Mouse (Mus musculus) cerebral cortex, adult 2 months (tissue): ENCODE results near the gene 4933417A18Rik.

Experiments used
- WGBS: fragments of 180-500 bp; shearing (Covaris S2); methylation state at CpG from one replicate; pipeline ENCODE4 v1.1.7; 2018; 5-methylcytosine and 5-hydroxymethylcytosine counted together

Gene 4933417A18Rik

GRCm38 (mm10) chr13:34977410-34977809 is 53.2 kb downstream of the 4933417A18Rik start:
- WGBS, result 94% methylated on average over 3 of the region's 3 CpGs

- 85% methylated on average over 5 of the region's 5 CpGs for WGBS
Measured at GRCm38 (mm10) chr13:34978635-34979034, 54.4 kb downstream of the 4933417A18Rik start.

- 100% methylated on average over 1 of the region's 1 CpGs for WGBS
Measured at GRCm38 (mm10) chr13:34983479-34983878, 59.3 kb downstream of the 4933417A18Rik start.

- 73% methylated on average over 4 of the region's 4 CpGs for WGBS
Measured at GRCm38 (mm10) chr13:34991581-34992273, 67.5 kb downstream of the 4933417A18Rik start.

GRCm38 (mm10) chr13:34993085-34993484 is 68.9 kb downstream of the 4933417A18Rik start:
- WGBS, result 66% methylated on average over 4 of the region's 4 CpGs

GRCm38 (mm10) chr13:34993595-34993982 is 69.4 kb downstream of the 4933417A18Rik start:
- WGBS, result 2% methylated on average over 22 of the region's 22 CpGs

GRCm38 (mm10) chr13:34993983-34994811 is 70.0 kb downstream of the 4933417A18Rik start:
- 1% methylated on average over 33 of the region's 33 CpGs for WGBS

- WGBS, result 70% methylated on average over 2 of the region's 2 CpGs
Measured at GRCm38 (mm10) chr13:34995925-34996324, 71.7 kb downstream of the 4933417A18Rik start.
